Comparison of ENCODE assay signal across 15 mouse cellular contexts in the genomic region with DNA sequence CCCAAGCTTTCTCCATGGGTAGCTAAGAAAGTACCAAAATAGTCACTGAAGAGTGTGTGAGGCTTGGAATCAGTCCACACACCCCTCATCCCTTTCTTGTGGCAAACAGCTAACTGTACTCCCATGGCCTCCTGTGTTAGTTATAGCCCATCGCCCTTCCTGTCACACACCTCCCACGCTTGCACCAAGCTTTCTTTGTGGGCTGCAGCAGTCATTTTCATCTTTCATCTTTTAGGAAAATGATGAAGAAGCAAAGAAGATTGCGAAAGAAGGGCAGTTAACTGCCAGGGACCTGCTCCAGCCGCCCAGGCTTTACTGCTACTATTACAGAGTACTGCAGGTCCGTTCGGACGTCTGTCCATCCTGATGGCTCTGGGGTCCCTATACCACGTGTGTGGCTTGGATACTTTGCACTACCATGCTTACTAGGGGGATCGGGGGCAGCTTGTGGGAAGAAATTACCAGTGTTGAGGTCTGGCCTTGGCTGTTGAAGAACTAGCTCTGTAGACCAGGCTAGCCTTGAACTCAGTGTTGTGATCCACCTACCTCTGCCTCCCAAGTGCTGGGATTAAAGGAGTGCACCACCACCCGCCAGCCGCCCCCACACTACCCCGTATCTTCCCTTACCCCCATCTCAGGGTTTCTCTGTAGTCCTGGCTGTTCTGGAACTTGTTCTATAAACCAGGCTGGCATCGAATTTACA. TPM values are rescaled to one million over a fixed set of nuclear protein-coding genes. Genes with fewer than 3 reads are reported as not detected.
DNase-seq lines count a peak whose midpoint lies in the region; ATAC-seq and TF ChIP-seq lines count a peak whose summit lies in the region.
"Had no signal": no experiment of that assay in that cellular context is flagged by ENCODE, and none has a peak within 500 bp of the region (broad histone marks: within the 10 kb centered on the region; RNA-seq: fewer than 3 reads in every experiment).

No protein-coding gene starts in this region.

- no peak overlapping the region for H3K4me3 ChIP-seq in intestine, embryonic 15.5 days (replicated peaks)
- no peak overlapping the region for H3K4me3 ChIP-seq in intestine, postnatal 0 days (ENCODE audit: low read depth, low read length)
- H3K4me3 ChIP-seq in ES-Bruce4 (ENCODE audit: low read depth, low read length), result peak overlapping the region; percentile 27
- H3K4me3 ChIP-seq in intestine, embryonic 16.5 days (ENCODE audit: low read length), result no peak overlapping the region
- H3K4me3 ChIP-seq in cerebellum, adult 2 months (replicated peaks; ENCODE audit: insufficient read depth, low read depth, low read length), result no peak overlapping the region
- H3K4me3 ChIP-seq: erythroblast, embryonic 14.5 days; forebrain, embryonic 15.5 days; gastrocnemius, adult 2 months; limb, embryonic 15.5 days; midbrain, embryonic 12.5 days had no signal

- no peak for TF ChIP-seq CTCF in intestine, postnatal 0 days (IDR thresholded peaks at IDR 0.05; ENCODE audit: low read depth)
- no peak for TF ChIP-seq CTCF in ES-Bruce4 (IDR thresholded peaks at IDR 0.05; ENCODE audit: low read depth, low read length)
- TF ChIP-seq CTCF in cerebellum, adult 2 months (IDR thresholded peaks at IDR 0.05; ENCODE audit: borderline replicate concordance, insufficient read depth, low read depth, low read length), result no peak

- H3K27me3 ChIP-seq in intestine, embryonic 15.5 days (replicated peaks), result no peaks in the 10 kb centered on the region
- H3K27me3 ChIP-seq in intestine, postnatal 0 days (replicated peaks; ENCODE audit: control insufficient read depth, insufficient read depth, low read length), result no peaks in the 10 kb centered on the region
- H3K27me3 ChIP-seq in ES-Bruce4 (ENCODE audit: control insufficient read depth, insufficient read depth, low read length, poor library complexity, severe bottlenecking), result no peaks in the 10 kb centered on the region
- no peaks in the 10 kb centered on the region for H3K27me3 ChIP-seq in intestine, embryonic 16.5 days (replicated peaks; ENCODE audit: control insufficient read depth, insufficient read depth, low read length)
- H3K27me3 ChIP-seq in cerebellum, adult 2 months (ENCODE audit: control insufficient read depth, insufficient read depth, low read length), result no peaks in the 10 kb centered on the region
- H3K27me3 ChIP-seq: forebrain, embryonic 15.5 days; limb, embryonic 15.5 days; midbrain, embryonic 12.5 days had no signal

- no peaks in the 10 kb centered on the region for H3K9me3 ChIP-seq in intestine, embryonic 15.5 days
- no peaks in the 10 kb centered on the region for H3K9me3 ChIP-seq in intestine, postnatal 0 days (ENCODE audit: control insufficient read depth)
- no peaks in the 10 kb centered on the region for H3K9me3 ChIP-seq in ES-Bruce4 (replicated peaks; ENCODE audit: control insufficient read depth, insufficient read depth, low read length, poor library complexity, severe bottlenecking)
- no peaks in the 10 kb centered on the region for H3K9me3 ChIP-seq in intestine, embryonic 16.5 days (ENCODE audit: control insufficient read depth, low read length)
- H3K9me3 ChIP-seq: forebrain, embryonic 15.5 days; limb, embryonic 15.5 days; midbrain, embryonic 12.5 days had no signal

- H3K4me2 ChIP-seq in intestine, embryonic 15.5 days (replicated peaks), result no peak overlapping the region
- H3K4me2 ChIP-seq in intestine, postnatal 0 days (replicated peaks; ENCODE audit: low read depth), result no peak overlapping the region
- no peak overlapping the region for H3K4me2 ChIP-seq in intestine, embryonic 16.5 days (ENCODE audit: low read depth, low read length)
- H3K4me2 ChIP-seq: forebrain, embryonic 15.5 days; heart, embryonic 11.5 days; limb, embryonic 15.5 days; midbrain, embryonic 12.5 days had no signal

- TF ChIP-seq EP300 in ES-Bruce4 (IDR thresholded peaks at IDR 0.05; ENCODE audit: insufficient read depth, low read depth, low read length), result no peak

- no peak overlapping the region for H3K27ac ChIP-seq in intestine, embryonic 15.5 days
- no peak overlapping the region for H3K27ac ChIP-seq in intestine, postnatal 0 days (ENCODE audit: low read depth, low read length)
- H3K27ac ChIP-seq in ES-Bruce4 (ENCODE audit: insufficient read depth, low read length), result no peak overlapping the region
- no peak overlapping the region for H3K27ac ChIP-seq in intestine, embryonic 16.5 days (ENCODE audit: low read length)
- no peak overlapping the region for H3K27ac ChIP-seq in cerebellum, adult 2 months (ENCODE audit: insufficient read depth, low read length)
- H3K27ac ChIP-seq: forebrain, embryonic 15.5 days; gastrocnemius, adult 2 months; hindbrain, postnatal 0 days; limb, embryonic 15.5 days; midbrain, embryonic 12.5 days had no signal

- no peak for TF ChIP-seq POLR2A in ES-Bruce4 (IDR thresholded peaks at IDR 0.05; ENCODE audit: insufficient read depth, low read length)
- no peak for TF ChIP-seq POLR2A in cerebellum, adult 2 months (IDR thresholded peaks at IDR 0.05; ENCODE audit: borderline replicate concordance, insufficient read depth, low read length)

- DNase-seq in 416B (ENCODE audit: low read depth), result peak; percentile 57
- no peak for DNase-seq in cerebellum, adult 2 months
- no peak for DNase-seq in gastrocnemius, postnatal 14 days
- DNase-seq: adrenal gland, adult 8-10 months had no signal

- no peaks in the 10 kb centered on the region for H3K36me3 ChIP-seq in intestine, embryonic 15.5 days
- H3K36me3 ChIP-seq in intestine, postnatal 0 days (ENCODE audit: control insufficient read depth, insufficient read depth), result peaks cover 20% of the 10 kb centered on the region
- H3K36me3 ChIP-seq in ES-Bruce4 (ENCODE audit: control insufficient read depth, insufficient read depth, low read length, poor library complexity, severe bottlenecking), result no peaks in the 10 kb centered on the region
- peaks cover 7% of the 10 kb centered on the region; the same call in 1 of the 2 replicates for H3K36me3 ChIP-seq in intestine, embryonic 16.5 days (ENCODE audit: control insufficient read depth, insufficient read depth, low read length)
- H3K36me3 ChIP-seq: forebrain, embryonic 15.5 days; midbrain, embryonic 12.5 days had no signal

- H3K4me1 ChIP-seq in intestine, embryonic 15.5 days (replicated peaks), result peaks cover 9% of the 10 kb centered on the region; the same call in 1 of the 2 replicates
- no peaks in the 10 kb centered on the region for H3K4me1 ChIP-seq in intestine, postnatal 0 days (replicated peaks; ENCODE audit: control insufficient read depth, insufficient read depth, low read length)
- no peaks in the 10 kb centered on the region for H3K4me1 ChIP-seq in ES-Bruce4 (ENCODE audit: control insufficient read depth, insufficient read depth, low read length)
- peaks cover 8% of the 10 kb centered on the region for H3K4me1 ChIP-seq in intestine, embryonic 16.5 days (ENCODE audit: control insufficient read depth, insufficient read depth, low read length)
- H3K4me1 ChIP-seq in cerebellum, adult 2 months (ENCODE audit: control insufficient read depth, insufficient read depth, low read length), result no peaks in the 10 kb centered on the region; the same call in 1 of the 2 replicates

- WGBS in intestine, embryonic 15.5 days, result 78% methylated on average over 13 of the region's 13 CpGs
- 73% methylated on average over 13 of the region's 13 CpGs for WGBS in intestine, postnatal 0 days
- WGBS in intestine, embryonic 16.5 days, result 82% methylated on average over 13 of the region's 13 CpGs
- WGBS in cerebellum, adult 2 months, result 78% methylated on average over 13 of the region's 13 CpGs

- ATAC-seq in intestine, embryonic 15.5 days, result peak; percentile 34; the same call in 1 of the 2 replicates
- ATAC-seq in intestine, postnatal 0 days, result no peak
- ATAC-seq in intestine, embryonic 16.5 days, result 0 out of 2 replicates have a peak, but pooled peaks have one; percentile 21
- ATAC-seq: forebrain, embryonic 15.5 days; hindbrain, postnatal 0 days had no signal

- intact Hi-C loops in gastrocnemius, postnatal 14 days (cut with DNase I; ENCODE audit: low total_unique reads), result loop anchor here (5.0 kb wide), 1 partner anchor 141 kb away; no protein-coding TSS in a partner anchor

- H3K9ac ChIP-seq in intestine, embryonic 15.5 days, result no peak overlapping the region
- no peak overlapping the region for H3K9ac ChIP-seq in intestine, postnatal 0 days (ENCODE audit: low read depth, low read length)
- H3K9ac ChIP-seq in ES-Bruce4 (ENCODE audit: low read depth, poor library complexity, severe bottlenecking), result peak overlapping the region; percentile 59; the same call in 1 of the 2 replicates
- no peak overlapping the region for H3K9ac ChIP-seq in intestine, embryonic 16.5 days (ENCODE audit: low read depth, low read length)
- H3K9ac ChIP-seq: forebrain, embryonic 15.5 days; limb, embryonic 15.5 days; midbrain, embryonic 12.5 days had no signal

RNA-seq across cellular contexts. Expression of a gene that starts 4.3 kb away (rescaled TPM):
- 0.71 and 0.87 TPM in 2 replicates for polyA plus RNA-seq in intestine, embryonic 15.5 days (2015; fragmentation: Nextera tagmentation; extraction: Ambion mirVana)
- polyA plus RNA-seq in intestine, postnatal 0 days (2015; fragmentation: Nextera tagmentation; extraction: Ambion mirVana), result 0.26 and 0.58 TPM in 2 replicates
- 3.5 and 5.1 TPM in 2 replicates for polyA plus RNA-seq in ES-Bruce4 (2011; ENCODE audit: insufficient read depth, insufficient read length, low read depth, missing spikeins)
- polyA plus RNA-seq in intestine, embryonic 16.5 days (2015; fragmentation: Nextera tagmentation; extraction: Ambion mirVana), result 0.23 and 0.44 TPM in 2 replicates
- polyA plus RNA-seq in cerebellum, adult 2 months (2012; rRNA removed), result 0.54 and 0.81 TPM in 2 replicates
- under 1 TPM in 1 of 2 experiments, not detected in 1; 0.21 TPM for total RNA-seq in gastrocnemius, postnatal 14 days (2021)
- polyA plus RNA-seq: forebrain, embryonic 15.5 days had no signal

RNA-seq across cellular contexts. Expression of a gene that starts 14.0 kb away (rescaled TPM):
- polyA plus RNA-seq in intestine, embryonic 15.5 days (2015; fragmentation: Nextera tagmentation; extraction: Ambion mirVana), result 28.2 and 33.1 TPM in 2 replicates
- polyA plus RNA-seq in intestine, postnatal 0 days (2015; fragmentation: Nextera tagmentation; extraction: Ambion mirVana), result 10.5 and 11.7 TPM in 2 replicates
- 16.9 and 18.4 TPM in 2 replicates for polyA plus RNA-seq in ES-Bruce4 (2011; ENCODE audit: insufficient read depth, insufficient read length, low read depth, missing spikeins)
- 23.9 and 25.2 TPM in 2 replicates for polyA plus RNA-seq in intestine, embryonic 16.5 days (2015; fragmentation: Nextera tagmentation; extraction: Ambion mirVana)
- 3.0 and 3.5 TPM in 2 replicates for polyA plus RNA-seq in cerebellum, adult 2 months (2012; rRNA removed)
- 10 to 100 TPM in 1 of 2 experiments, 1 to 10 TPM in 1; 7.3 to 10.1 TPM for total RNA-seq in gastrocnemius, postnatal 14 days (2021)
- polyA plus RNA-seq: erythroblast, embryonic 14.5 days had no signal
